Mouse (Mus musculus): Measurements from ENCODE around the gene Chil6.

Chil6 gene

GRCm38 (mm10) chr3:106406082-106406481, at the start of gene Chil6:
Gene Chil6, minus strand, starts transcription at chr3:106406182.
- no peak for DNase-seq

GRCm38 (mm10) chr3:106452616-106453015, 46.6 kb upstream of the Chil6 start:
- no peak for DNase-seq

DNA sequence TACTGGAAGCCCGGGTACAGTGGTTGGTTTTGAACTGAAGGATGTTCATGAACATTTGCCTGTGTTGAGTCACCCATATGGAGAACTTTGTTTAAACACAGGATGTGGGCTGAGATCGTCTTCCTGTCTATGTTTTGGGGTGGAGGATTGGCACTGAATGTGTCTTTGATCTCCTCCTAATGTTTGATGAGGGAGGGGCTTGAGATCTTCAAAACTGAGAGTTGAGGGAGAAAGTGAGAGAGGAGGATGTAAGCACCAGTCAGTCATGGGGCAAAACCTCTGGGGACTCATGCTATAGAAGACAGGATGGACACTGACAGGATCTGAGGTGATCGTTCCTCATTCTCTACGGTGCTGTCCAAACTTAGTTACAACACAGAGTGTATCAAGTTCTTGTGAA, 43.6 kb upstream of the Chil6 start:
- DNase-seq = no peak

GRCm38 (mm10) chr3:106448995-106449394, 43.0 kb upstream of the Chil6 start:
- DNase-seq = no peak

- DNase-seq = peak; percentile 54 to 61
Measured at GRCm38 (mm10) chr3:106448571-106448970, 42.6 kb upstream of the Chil6 start.
